Mouse (Mus musculus) ES-Bruce4 (cell line): ENCODE measurements around the gene Slc22a12. TPM values are rescaled to one million over a fixed set of nuclear protein-coding genes. Genes with fewer than 3 reads are reported as not detected.

Experiments used
- H3K27ac ChIP-seq: 2 replicates; pipeline ENCODE4 v1.5.1; 2012; ENCODE audit warnings: low read length, inconsistent platforms; ENCODE audit not compliant: insufficient read depth
- H3K27me3 ChIP-seq: 2 replicates; pipeline ENCODE4 v1.6.1; 2012; ENCODE audit warnings: mild to moderate bottlenecking, low read length, inconsistent platforms; ENCODE audit not compliant: control insufficient read depth, poor library complexity, insufficient read depth, severe bottlenecking
- H3K36me3 ChIP-seq: 2 replicates; pipeline ENCODE4 v1.6.1; 2012; ENCODE audit warnings: inconsistent platforms, mild to moderate bottlenecking, low read length, moderate library complexity; ENCODE audit not compliant: control insufficient read depth, poor library complexity, insufficient read depth, severe bottlenecking
- H3K4me1 ChIP-seq: one replicate; pipeline ENCODE4 v1.8.1; 2011; ENCODE audit warnings: low read length; ENCODE audit not compliant: control insufficient read depth, insufficient read depth
- H3K4me3 ChIP-seq: 2 replicates; pipeline ENCODE4 v1.5.1; 2011; ENCODE audit warnings: low read depth, mild to moderate bottlenecking, low read length
- H3K9ac ChIP-seq: 2 replicates; pipeline ENCODE4 v1.6.1; 2012; ENCODE audit warnings: low read depth, mild to moderate bottlenecking, inconsistent platforms; ENCODE audit not compliant: poor library complexity, severe bottlenecking
- H3K9me3 ChIP-seq: replicated peaks from 2 replicates; pipeline ENCODE4 v1.6.1; 2012; ENCODE audit warnings: mild to moderate bottlenecking, low read length, inconsistent platforms; ENCODE audit not compliant: control insufficient read depth, poor library complexity, insufficient read depth, severe bottlenecking
- CTCF ChIP-seq: IDR thresholded peaks from one replicate; pipeline ENCODE4 v1.8.1; 2011; ENCODE audit warnings: low read depth, low read length
- EP300 ChIP-seq: IDR thresholded peaks from 2 replicates; pipeline ENCODE4 v1.6.1; 2011; ENCODE audit warnings: low read depth, low read length; ENCODE audit not compliant: insufficient read depth
- POLR2A ChIP-seq: IDR thresholded peaks from one replicate; pipeline ENCODE4 v1.8.1; 2011; ENCODE audit warnings: low read length; ENCODE audit not compliant: insufficient read depth
- polyA plus RNA-seq: library from polyadenylated mRNA; stranded (reverse); fragments of >200 nt; gene quantifications from 2 replicates; pipeline ENCODE4 v1.2.4, GENCODE M21; 2011; ENCODE audit warnings: low read depth; ENCODE audit not compliant: missing spikeins, insufficient read depth, insufficient read length

The Slc22a12 gene
- polyA plus RNA-seq, 1 experiment = not detected

DNA sequence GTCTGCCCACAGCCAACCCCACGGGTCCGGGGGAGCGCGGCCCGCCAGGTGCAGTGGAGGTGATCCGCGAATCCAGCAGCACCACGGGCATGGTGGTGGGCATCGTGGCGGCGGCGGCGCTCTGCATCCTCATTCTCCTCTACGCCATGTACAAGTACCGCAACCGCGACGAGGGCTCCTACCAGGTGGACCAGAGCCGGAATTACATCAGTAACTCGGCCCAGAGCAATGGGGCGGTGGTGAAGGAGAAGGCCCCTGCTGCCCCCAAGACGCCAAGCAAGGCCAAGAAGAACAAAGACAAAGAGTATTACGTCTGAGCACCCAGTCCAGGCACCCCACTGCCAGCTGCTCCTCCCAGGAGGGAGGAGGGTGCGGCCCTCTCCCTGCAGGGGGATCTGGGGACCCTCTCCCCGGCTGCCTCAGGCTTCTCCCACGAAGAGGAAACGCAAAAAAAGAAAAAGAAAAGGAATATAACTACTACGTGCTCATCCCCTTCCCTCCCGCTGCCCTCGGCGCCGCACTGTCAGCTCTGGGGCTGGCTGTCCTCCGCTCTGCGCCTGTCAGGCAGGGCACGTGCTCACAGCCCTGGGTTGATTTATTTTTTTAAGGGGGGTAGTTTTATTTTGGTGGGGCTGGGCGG lies 10.9 kb downstream of the Slc22a12 start:
- no peaks in the 10 kb centered on the region for H3K36me3 ChIP-seq
- peak overlapping the region; percentile 53 for H3K9ac ChIP-seq
- no peaks in the 10 kb centered on the region for H3K9me3 ChIP-seq
- H3K4me3 ChIP-seq = peak overlapping the region; percentile 54
- H3K4me1 ChIP-seq = peaks cover 3% of the 10 kb centered on the region
- peaks cover 8% of the 10 kb centered on the region; the same call in 1 of the 2 replicates for H3K27me3 ChIP-seq
- no peak overlapping the region for H3K27ac ChIP-seq
- no peak for TF ChIP-seq POLR2A
- no peak for TF ChIP-seq EP300
- no peak for TF ChIP-seq CTCF

DNA sequence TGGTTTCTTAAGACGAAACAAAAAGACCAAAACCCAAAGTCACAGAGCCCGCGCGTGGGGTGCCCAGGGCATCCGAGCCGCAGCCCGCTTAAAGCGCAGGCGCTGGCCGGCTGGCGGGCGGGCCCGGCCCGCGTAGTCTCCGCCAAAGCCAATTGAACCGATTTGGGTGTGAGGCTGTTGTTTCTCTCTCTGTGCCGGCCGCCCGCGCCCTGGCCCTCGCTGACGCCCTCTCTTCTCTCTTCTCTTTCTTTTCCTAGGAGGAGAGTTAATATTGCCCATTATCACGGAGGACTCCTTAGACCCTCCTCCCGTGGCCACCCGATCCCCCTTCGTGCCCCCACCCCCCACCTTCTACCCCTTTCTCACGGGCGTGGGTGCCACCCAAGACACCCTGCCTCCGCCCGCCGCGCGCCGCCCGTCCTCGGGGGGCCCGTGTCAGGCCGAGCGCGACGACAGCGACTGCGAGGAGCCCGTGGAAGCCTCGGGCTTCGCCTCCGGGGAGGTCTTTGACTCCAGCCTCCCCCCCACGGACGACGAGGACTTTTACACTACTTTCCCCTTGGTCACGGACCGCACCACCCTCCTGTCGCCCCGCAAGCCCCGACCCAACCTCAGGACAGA lies 11.7 kb downstream of the Slc22a12 start:
- Histone ChIP-seq H3K27me3 (peaks cover 8% of the 10 kb centered on the region; the same call in 1 of the 2 replicates), H3K4me3 (peak overlapping the region; percentile 54), H3K27ac (no peak overlapping the region), H3K36me3 (no peaks in the 10 kb centered on the region), H3K9ac (peak overlapping the region; percentile 53), H3K9me3 (no peaks in the 10 kb centered on the region), H3K4me1 (peaks cover 3% of the 10 kb centered on the region)
- TF ChIP-seq CTCF (no peak), POLR2A (no peak), EP300 (no peak)

DNA sequence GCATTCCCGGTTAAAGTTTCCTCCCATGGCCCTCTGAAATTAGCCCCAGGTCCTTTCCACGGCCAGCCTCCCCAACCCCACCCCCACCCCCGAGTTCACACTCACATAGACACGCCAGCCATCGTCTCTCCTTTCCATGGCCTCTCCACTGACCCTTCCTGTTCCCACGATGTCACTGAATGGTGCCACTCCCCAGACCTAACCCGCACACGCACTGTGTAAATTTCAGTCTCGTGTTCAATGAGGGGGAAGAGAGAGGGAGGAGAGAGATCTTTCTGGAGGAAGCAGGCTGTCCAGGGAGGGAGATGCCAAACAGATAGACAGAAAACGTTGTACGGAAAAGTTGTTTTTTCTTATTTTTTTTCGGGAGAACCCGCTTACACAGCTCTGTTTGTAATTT lies 12.5 kb downstream of the Slc22a12 start:
- Histone ChIP-seq H3K27ac (no peak overlapping the region), H3K9ac (no peak overlapping the region), H3K4me3 (no peak overlapping the region), H3K27me3 (peaks cover 8% of the 10 kb centered on the region; the same call in 1 of the 2 replicates), H3K4me1 (peaks cover 3% of the 10 kb centered on the region), H3K9me3 (no peaks in the 10 kb centered on the region), H3K36me3 (no peaks in the 10 kb centered on the region)
- no peak for TF ChIP-seq CTCF
- TF ChIP-seq EP300 = no peak
- no peak for TF ChIP-seq POLR2A

DNA sequence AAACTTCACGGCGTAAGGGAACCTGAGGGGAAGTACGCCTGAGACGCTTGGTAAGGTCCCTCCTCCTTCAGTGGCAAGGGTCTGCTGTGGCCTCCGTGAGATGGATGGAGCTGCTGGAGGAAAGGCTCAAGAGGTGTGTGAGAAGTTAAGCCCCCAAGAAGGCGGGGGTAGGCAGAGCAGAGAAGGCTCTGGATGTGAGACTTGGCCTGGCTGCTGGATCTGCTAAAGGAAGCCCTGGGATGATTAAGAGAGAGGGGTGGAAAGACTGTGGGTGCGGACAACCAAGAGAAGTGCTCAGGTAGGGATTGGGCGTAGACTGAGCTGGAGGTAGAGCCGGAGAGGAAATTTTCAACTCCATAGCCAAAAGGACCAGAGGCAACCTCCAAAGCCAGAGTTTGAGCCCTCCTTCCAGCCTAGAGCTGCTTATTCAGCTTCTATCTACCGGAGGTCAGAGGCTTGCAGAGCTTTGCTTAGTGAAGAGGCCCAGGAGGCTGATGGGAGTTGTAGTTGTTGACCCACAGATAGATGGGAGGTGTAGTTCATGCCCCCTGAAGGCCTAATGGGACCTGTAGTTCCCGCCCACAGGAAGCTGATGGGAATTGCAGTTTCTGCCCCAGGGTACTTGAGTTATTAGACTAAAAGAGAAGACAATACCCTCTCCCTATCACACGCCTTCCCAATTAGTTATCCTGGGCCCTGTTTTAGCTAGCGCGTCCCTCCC lies 13.4 kb downstream of the Slc22a12 start:
- Histone ChIP-seq H3K27ac (no peak overlapping the region), H3K9ac (peak overlapping the region; percentile 46), H3K36me3 (no peaks in the 10 kb centered on the region), H3K4me3 (peak overlapping the region; percentile 75), H3K9me3 (no peaks in the 10 kb centered on the region), H3K27me3 (peaks cover 8% of the 10 kb centered on the region; the same call in 1 of the 2 replicates), H3K4me1 (peaks cover 3% of the 10 kb centered on the region)
- TF ChIP-seq POLR2A (peak; percentile 20), CTCF (no peak)

DNA sequence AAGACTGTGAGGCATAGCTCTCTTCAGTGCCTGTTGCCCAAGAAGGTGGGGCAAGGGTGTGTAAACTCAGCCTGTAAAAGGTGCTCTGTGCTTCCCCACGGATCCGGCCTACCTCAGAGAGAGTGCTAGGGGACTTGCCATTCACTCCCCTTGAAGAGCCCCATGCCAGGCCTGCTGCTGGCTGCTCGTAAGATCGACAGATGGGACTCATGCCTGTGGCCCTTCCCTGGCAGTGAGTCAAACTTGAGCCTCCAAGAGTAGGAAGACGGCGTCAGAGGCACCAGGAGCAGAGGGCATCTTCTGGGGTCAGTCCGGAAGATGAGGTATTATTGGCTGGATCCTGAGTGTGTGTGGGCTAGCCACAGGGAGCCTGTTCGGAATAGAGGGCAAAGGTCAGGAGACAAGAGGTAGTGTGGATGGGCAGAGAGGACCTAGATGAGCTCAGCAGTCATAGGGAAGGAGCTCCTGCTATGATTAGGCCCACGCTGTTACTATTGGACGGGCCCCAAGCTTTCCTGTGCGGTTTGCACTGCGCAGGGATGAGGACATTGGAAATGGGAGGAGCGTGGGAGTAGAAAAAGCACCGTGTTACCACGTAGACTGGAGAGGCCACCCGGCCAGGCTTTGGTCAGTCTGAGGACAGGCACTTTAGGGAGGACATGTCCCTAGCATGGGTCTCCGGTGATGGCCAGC lies 14.8 kb downstream of the Slc22a12 start:
- Histone ChIP-seq H3K4me3 (no peak overlapping the region), H3K36me3 (no peaks in the 10 kb centered on the region), H3K4me1 (peaks cover 3% of the 10 kb centered on the region), H3K27ac (no peak overlapping the region), H3K9ac (no peak overlapping the region), H3K9me3 (no peaks in the 10 kb centered on the region), H3K27me3 (peaks cover 8% of the 10 kb centered on the region; the same call in 1 of the 2 replicates)
- no peak for TF ChIP-seq EP300
- no peak for TF ChIP-seq POLR2A
- no peak for TF ChIP-seq CTCF

DNA sequence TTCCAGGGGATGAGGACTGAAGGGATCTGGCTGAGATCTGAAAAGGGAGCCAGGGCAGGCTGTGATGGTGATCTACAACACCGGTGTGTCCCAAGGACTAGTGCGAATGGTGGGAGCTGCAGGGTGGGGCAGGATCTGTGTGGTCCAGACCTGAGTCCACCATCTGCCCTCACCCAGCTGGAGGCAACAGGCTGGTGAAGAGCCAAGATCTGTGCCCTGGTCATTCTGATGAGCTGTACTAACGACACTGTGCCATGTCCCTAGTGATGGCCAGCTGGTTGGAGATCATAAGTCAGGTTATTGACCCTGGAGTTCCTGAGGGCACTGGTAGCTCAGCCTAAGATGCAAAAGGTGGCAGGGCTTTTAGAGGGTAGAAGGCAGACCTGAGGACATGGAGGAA lies 15.4 kb downstream of the Slc22a12 start:
- Histone ChIP-seq H3K27ac (no peak overlapping the region), H3K4me1 (peaks cover 3% of the 10 kb centered on the region), H3K9me3 (no peaks in the 10 kb centered on the region), H3K4me3 (no peak overlapping the region), H3K36me3 (no peaks in the 10 kb centered on the region), H3K27me3 (peaks cover 8% of the 10 kb centered on the region; the same call in 1 of the 2 replicates), H3K9ac (no peak overlapping the region)
- TF ChIP-seq CTCF (no peak), EP300 (no peak), POLR2A (no peak)
